Mouse (Mus musculus) olfactory bulb, adult 2 months (tissue): ENCODE results near the gene Gse1.

ENCODE experiments used
- CTCF ChIP-seq: fragments of 200-500 bp; IDR thresholded peaks from 2 replicates; pipeline ENCODE4 v1.5.1; 2012; ENCODE audit warnings: low read depth, mild to moderate bottlenecking, low read length, moderate library complexity; ENCODE audit not compliant: insufficient read depth
- POLR2A ChIP-seq: fragments of 200-500 bp; IDR thresholded peaks from 2 replicates; pipeline ENCODE4 v1.6.1; 2012; ENCODE audit warnings: mild to moderate bottlenecking, low read depth, low read length, moderate library complexity; ENCODE audit not compliant: insufficient read depth

DNA sequence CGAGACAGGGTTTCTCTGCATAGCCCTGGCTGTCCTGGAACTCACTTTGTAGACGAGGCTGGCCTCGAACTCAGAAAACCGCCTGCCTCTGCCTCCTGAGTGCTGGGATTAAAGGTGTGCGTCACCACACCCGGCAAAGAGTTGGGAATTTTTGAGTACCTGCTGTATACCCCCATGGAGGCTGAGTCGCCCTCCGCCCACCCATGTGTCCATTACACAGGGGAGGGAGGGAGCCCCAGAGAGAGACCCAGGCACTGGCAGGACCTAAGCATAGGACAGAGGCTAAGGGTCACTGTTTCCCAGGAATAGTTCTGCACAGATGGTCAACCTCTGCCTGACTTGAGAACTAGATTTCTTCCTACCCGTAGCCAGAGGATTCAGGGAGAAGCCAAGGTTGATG, 279.0 kb downstream of the Gse1 start:
- TF ChIP-seq CTCF, result no peak
- TF ChIP-seq POLR2A, result no peak
